ENCODE assay signal across 9 mouse cellular contexts in genomic region chr3:94904759-94905158, GRCm38 (mm10). TPM values are rescaled to one million over a fixed set of nuclear protein-coding genes. Genes with fewer than 3 reads are reported as not detected.
DNase-seq lines count a peak whose midpoint lies in the region; ATAC-seq and TF ChIP-seq lines count a peak whose summit lies in the region.
"Not testable (repeated sequence)": the region's sequence is repeated elsewhere in the genome, so short reads cannot be mapped to it uniquely, and the experiment has no call there.
"Had no signal": no experiment of that assay in that cellular context is flagged by ENCODE, and none has a peak within 500 bp of the region (broad histone marks: within the 10 kb centered on the region; RNA-seq: fewer than 3 reads in every experiment).

No protein-coding gene starts in this region.

- not testable (repeated sequence) for H3K9ac ChIP-seq in hindbrain, postnatal 0 days (replicated peaks; ENCODE audit: low read length); kidney, postnatal 0 days (ENCODE audit: low read depth, low read length); liver, postnatal 0 days (replicated peaks); lung, postnatal 0 days (replicated peaks; ENCODE audit: low read depth); stomach, postnatal 0 days (ENCODE audit: low read length)

- CTCF ChIA-PET in Patski (lab: Charles Lee), result interaction anchor here (1.2 to 5.5 kb wide), 6 partner anchors 13 to 103 kb away, joined by 3 to 105 read pairs (median 14); no protein-coding TSS in a partner anchor

- in situ Hi-C loops in Patski (cut with MboI; ENCODE audit: low pct_unique_long_range_greater_than_20kb), result loop anchor here (5.0 kb wide), 1 partner anchor 93 kb away; no protein-coding TSS in a partner anchor

- TF ChIP-seq CTCF in Patski (IDR thresholded peaks at IDR 0.05), result peak; percentile 73
- TF ChIP-seq CTCF in hindbrain, postnatal 0 days (IDR thresholded peaks at IDR 0.05; ENCODE audit: low read depth), result 0 out of 2 replicates have a peak, but pooled peaks have one; percentile 2
- TF ChIP-seq CTCF in kidney, postnatal 0 days (IDR thresholded peaks at IDR 0.05; ENCODE audit: low read depth), result peak; percentile 36
- peak; percentile 21 for TF ChIP-seq CTCF in left cerebral cortex, adult 2 months (IDR thresholded peaks at IDR 0.05)
- peak; percentile 45 for TF ChIP-seq CTCF in liver, postnatal 0 days (IDR thresholded peaks at IDR 0.05; ENCODE audit: low read depth)
- peak; percentile 32 for TF ChIP-seq CTCF in lung, postnatal 0 days (IDR thresholded peaks at IDR 0.05)
- TF ChIP-seq CTCF in stomach, postnatal 0 days (IDR thresholded peaks at IDR 0.05; ENCODE audit: low read depth), result peak; percentile 47

- H3K4me3 ChIP-seq in hindbrain, postnatal 0 days (ENCODE audit: low read length); kidney, postnatal 0 days (replicated peaks; ENCODE audit: low read depth, low read length); left cerebral cortex, adult 2 months; liver, postnatal 0 days (ENCODE audit: low read depth, low read length); lung, postnatal 0 days (ENCODE audit: low read depth, low read length); stomach, postnatal 0 days (ENCODE audit: low read depth, low read length): not testable (repeated sequence)

- TF ChIP-seq EP300 in liver, postnatal 0 days (IDR thresholded peaks at IDR 0.05; ENCODE audit: low read depth); lung, postnatal 0 days (IDR thresholded peaks at IDR 0.05); stomach, postnatal 0 days (optimal IDR thresholded peaks at IDR 0.05): not testable (repeated sequence)

- not testable (repeated sequence) for H3K4me1 ChIP-seq in hindbrain, postnatal 0 days (ENCODE audit: insufficient read depth, low read length); kidney, postnatal 0 days (replicated peaks; ENCODE audit: insufficient read depth, low read length); liver, postnatal 0 days (ENCODE audit: insufficient read depth); lung, postnatal 0 days (ENCODE audit: insufficient read depth, low read depth, low read length); stomach, postnatal 0 days (replicated peaks; ENCODE audit: control insufficient read depth, insufficient read depth)

- POLR2A ChIA-PET in Patski (lab: Charles Lee), result not testable (repeated sequence)

- not testable (repeated sequence) for H3K36me3 ChIP-seq in hindbrain, postnatal 0 days (ENCODE audit: insufficient read depth, low read length); kidney, postnatal 0 days (ENCODE audit: insufficient read depth, low read length); liver, postnatal 0 days (replicated peaks; ENCODE audit: insufficient read depth, low read length); lung, postnatal 0 days (ENCODE audit: insufficient read depth, low read length); stomach, postnatal 0 days (ENCODE audit: control insufficient read depth, insufficient read depth, low read length)

- not testable (repeated sequence) for H3K4me2 ChIP-seq in hindbrain, postnatal 0 days (ENCODE audit: low read depth, low read length); kidney, postnatal 0 days (ENCODE audit: low read length); liver, postnatal 0 days (ENCODE audit: low read depth, low read length); lung, postnatal 0 days (replicated peaks; ENCODE audit: low read depth, low read length); stomach, postnatal 0 days (replicated peaks; ENCODE audit: low read depth)

- DNase-seq in Patski (ENCODE audit: low read depth, low spot score); hindbrain, postnatal 0 days (ENCODE audit: low spot score); kidney, postnatal 0 days (ENCODE audit: low spot score); left cerebral cortex, adult 2 months (ENCODE audit: extremely low spot score in 1 of 2, low spot score in 2 of 2); liver, postnatal 0 days; lung, postnatal 0 days (ENCODE audit: low spot score); stomach, postnatal 0 days (ENCODE audit: low spot score): not testable (repeated sequence)
- peak; percentile 66 for DNase-seq in heart, adult 11 months

- intact Hi-C loops in left cerebral cortex, adult 2 months (cut with DNase I), result loop anchor here (5.0 to 10.0 kb wide), 5 partner anchors 92 to 540 kb away; partner anchors contain the start of gene C2cd4d

- 54% methylated on average over 3 of the region's 3 CpGs for WGBS in hindbrain, postnatal 0 days
- WGBS in kidney, postnatal 0 days, result 64% methylated on average over 3 of the region's 3 CpGs
- 66% methylated on average over 3 of the region's 3 CpGs for WGBS in liver, postnatal 0 days (ENCODE audit: insufficient replicate concordance)
- 52% methylated on average over 3 of the region's 3 CpGs for WGBS in lung, postnatal 0 days
- 60% methylated on average over 3 of the region's 3 CpGs for WGBS in stomach, postnatal 0 days

- H3K9me3 ChIP-seq in hindbrain, postnatal 0 days (ENCODE audit: low read length); kidney, postnatal 0 days (replicated peaks; ENCODE audit: low read length); liver, postnatal 0 days (ENCODE audit: low read length); lung, postnatal 0 days (ENCODE audit: low read length); stomach, postnatal 0 days (ENCODE audit: control insufficient read depth, low read length): not testable (repeated sequence)

- ATAC-seq in Patski; hindbrain, postnatal 0 days; kidney, postnatal 0 days (replicated peaks; ENCODE audit: low FRiP score, low read depth); liver, postnatal 0 days; lung, postnatal 0 days; stomach, postnatal 0 days (ENCODE audit: low FRiP score, low TSS enrichment): not testable (repeated sequence)

- not testable (repeated sequence) for H3K27ac ChIP-seq in hindbrain, postnatal 0 days; kidney, postnatal 0 days; left cerebral cortex, adult 2 months; liver, postnatal 0 days (ENCODE audit: low read depth); lung, postnatal 0 days (ENCODE audit: low read length); stomach, postnatal 0 days (replicated peaks)

- H3K27me3 ChIP-seq in Patski; hindbrain, postnatal 0 days (ENCODE audit: insufficient read depth, low read length); kidney, postnatal 0 days (ENCODE audit: insufficient read depth, low read length); liver, postnatal 0 days (ENCODE audit: insufficient read depth, low read length); lung, postnatal 0 days (replicated peaks; ENCODE audit: insufficient read depth, low read length); stomach, postnatal 0 days (ENCODE audit: control insufficient read depth, insufficient read depth, low read length): not testable (repeated sequence)

RNA-seq across cellular contexts. Expression of gene Psmb4, which starts 18.0 kb away (rescaled TPM):
- polyA plus RNA-seq in Patski (2021), result 585 TPM
- total RNA-seq in hindbrain, postnatal 0 days (2014; rRNA removed), result 288 and 314 TPM in 2 replicates
- polyA plus RNA-seq in hindbrain, postnatal 0 days (2015; fragmentation: Nextera tagmentation; extraction: Ambion mirVana), result 370 and 383 TPM in 2 replicates
- polyA plus RNA-seq in kidney, postnatal 0 days (2015; fragmentation: Nextera tagmentation; extraction: Ambion mirVana), result 317 and 329 TPM in 2 replicates
- total RNA-seq in left cerebral cortex, adult 2 months (2021), result 100 to 1,000 TPM; 245 to 288 TPM
- polyA plus RNA-seq in liver, postnatal 0 days (2015; fragmentation: Nextera tagmentation; extraction: Ambion mirVana), result 172 and 174 TPM in 2 replicates
- polyA plus RNA-seq in lung, postnatal 0 days (2015; fragmentation: Nextera tagmentation; extraction: Ambion mirVana), result 234 and 249 TPM in 2 replicates
- 243 and 251 TPM in 2 replicates for polyA plus RNA-seq in stomach, postnatal 0 days (2015; fragmentation: Nextera tagmentation; extraction: Ambion mirVana)

RNA-seq across cellular contexts. Expression of gene Selenbp1, which starts 28.1 kb away (rescaled TPM):
- polyA plus RNA-seq in Patski (2021), result 2.3 TPM
- total RNA-seq in hindbrain, postnatal 0 days (2014; rRNA removed), result 32.8 and 36.5 TPM in 2 replicates
- 19.9 and 21.3 TPM in 2 replicates for polyA plus RNA-seq in hindbrain, postnatal 0 days (2015; fragmentation: Nextera tagmentation; extraction: Ambion mirVana)
- polyA plus RNA-seq in kidney, postnatal 0 days (2015; fragmentation: Nextera tagmentation; extraction: Ambion mirVana), result 131 and 168 TPM in 2 replicates
- 10 to 100 TPM in 1 of 2 experiments, 1 to 10 TPM in 1; 7.9 to 10.0 TPM for total RNA-seq in left cerebral cortex, adult 2 months (2021)
- 129 and 135 TPM in 2 replicates for polyA plus RNA-seq in liver, postnatal 0 days (2015; fragmentation: Nextera tagmentation; extraction: Ambion mirVana)
- polyA plus RNA-seq in lung, postnatal 0 days (2015; fragmentation: Nextera tagmentation; extraction: Ambion mirVana), result 1,021 and 1,046 TPM in 2 replicates
- 65.9 and 71.9 TPM in 2 replicates for polyA plus RNA-seq in stomach, postnatal 0 days (2015; fragmentation: Nextera tagmentation; extraction: Ambion mirVana)

RNA-seq across cellular contexts. Expression of gene Rfx5, which starts 49.1 kb away (rescaled TPM):
- polyA plus RNA-seq in Patski (2021), result 22.8 TPM
- 13.9 and 18.3 TPM in 2 replicates for total RNA-seq in hindbrain, postnatal 0 days (2014; rRNA removed)
- 5.4 and 5.8 TPM in 2 replicates for polyA plus RNA-seq in hindbrain, postnatal 0 days (2015; fragmentation: Nextera tagmentation; extraction: Ambion mirVana)
- polyA plus RNA-seq in kidney, postnatal 0 days (2015; fragmentation: Nextera tagmentation; extraction: Ambion mirVana), result 5.9 and 6.8 TPM in 2 replicates
- total RNA-seq in left cerebral cortex, adult 2 months (2021), result 10 to 100 TPM; 23.3 to 28.2 TPM
- polyA plus RNA-seq in liver, postnatal 0 days (2015; fragmentation: Nextera tagmentation; extraction: Ambion mirVana), result 1.1 and 1.2 TPM in 2 replicates
- polyA plus RNA-seq in lung, postnatal 0 days (2015; fragmentation: Nextera tagmentation; extraction: Ambion mirVana), result 3.3 and 3.5 TPM in 2 replicates
- polyA plus RNA-seq in stomach, postnatal 0 days (2015; fragmentation: Nextera tagmentation; extraction: Ambion mirVana), result 3.0 and 3.2 TPM in 2 replicates
- polyA plus RNA-seq: erythroblast, embryonic 14.5 days had no signal

Comparison
In these comparisons a context has a peak if more than half of its experiments do, and no peak if none do; other contexts are left out.
1. CTCF ChIP-seq: peak in every context shown above with its lines; median percentile 73 in Patski; 47 in stomach, postnatal 0 days; 45 in liver, postnatal 0 days; 36 in kidney, postnatal 0 days; 32 in lung, postnatal 0 days; 21 in left cerebral cortex, adult 2 months; 2 in hindbrain, postnatal 0 days.